Mouse (Mus musculus): ENCODE results near the gene Wdr37. TPM values are rescaled to one million over a fixed set of nuclear protein-coding genes. Genes with fewer than 3 reads are reported as not detected.
A peak's percentile ranks its signal among the peaks of the same experiment; 100 is the strongest.

Wdr37 gene
- polyA plus RNA-seq, 1 experiment from 2014 or later: 26.1 TPM

DNA sequence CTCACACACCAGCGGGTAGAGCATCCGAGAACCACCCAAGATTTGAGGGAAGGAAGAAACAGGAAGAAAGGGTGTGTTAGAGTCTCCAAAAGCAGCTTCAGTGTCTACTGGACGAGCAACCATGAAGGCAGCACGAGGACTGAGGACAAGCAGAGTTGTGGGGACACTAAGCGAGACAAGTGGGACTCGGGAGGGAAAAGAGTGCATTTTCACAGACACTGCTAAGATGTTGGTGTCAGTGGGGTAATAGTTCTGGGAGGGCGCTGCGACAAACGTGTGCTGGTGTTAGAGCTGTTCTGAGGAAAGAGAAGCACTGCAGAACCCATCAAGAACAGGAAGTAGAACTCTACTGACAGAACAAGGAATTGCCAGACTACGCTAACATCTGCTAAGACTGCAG, 32.6 kb downstream of the Wdr37 start:
- no peaks in the 10 kb centered on the region for H3K9me3 ChIP-seq
- no peak overlapping the region; the same call in none of the 2 replicates for H3K27ac ChIP-seq
- H3K4me3 ChIP-seq: no peak overlapping the region
- no peaks in the 10 kb centered on the region for H3K27me3 ChIP-seq
- peaks cover 87% of the 10 kb centered on the region for H3K36me3 ChIP-seq
- no peak for ATAC-seq (ENCODE audit: low FRiP score, low read depth)
- WGBS: 91% methylated on average over 10 of the region's 10 CpGs
- no peaks in the 10 kb centered on the region for H3K4me1 ChIP-seq
- no peak overlapping the region for H3K9ac ChIP-seq
- H3K4me2 ChIP-seq (replicated peaks): no peak overlapping the region

GRCm38 (mm10) chr13:8838394-8838793, 33.3 kb downstream of the Wdr37 start:
- peaks cover 89% of the 10 kb centered on the region for H3K36me3 ChIP-seq
- H3K4me1 ChIP-seq: no peaks in the 10 kb centered on the region
- no peak overlapping the region for H3K9ac ChIP-seq
- H3K9me3 ChIP-seq: no peaks in the 10 kb centered on the region
- WGBS: 61% methylated on average over 3 of the region's 3 CpGs
- H3K4me2 ChIP-seq (replicated peaks): no peak overlapping the region
- H3K27ac ChIP-seq: no peak overlapping the region
- no peak overlapping the region for H3K4me3 ChIP-seq
- H3K27me3 ChIP-seq: no peaks in the 10 kb centered on the region
- ATAC-seq (ENCODE audit: low FRiP score, low read depth): no peak

DNA sequence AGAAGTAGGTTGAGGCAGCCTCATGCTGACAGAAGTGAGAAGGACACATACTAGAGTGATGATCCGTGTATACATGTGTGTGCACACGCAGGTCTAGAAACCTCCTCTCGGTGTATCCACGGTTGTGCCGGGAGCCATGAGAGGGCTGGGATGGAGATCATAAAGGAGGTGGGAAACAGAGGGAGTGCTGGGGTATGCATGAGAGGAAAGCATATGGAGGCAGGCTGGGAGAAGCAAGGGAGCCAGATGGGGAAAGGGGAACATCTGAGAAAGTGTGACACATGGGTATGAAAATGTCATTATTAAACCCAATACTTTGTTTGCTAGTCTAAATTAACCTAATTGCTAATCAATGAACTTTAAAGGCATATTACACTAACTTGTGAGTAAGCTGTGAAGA, 37.1 kb downstream of the Wdr37 start:
- Histone ChIP-seq H3K4me1 (no peaks in the 10 kb centered on the region), H3K27me3 (no peaks in the 10 kb centered on the region), H3K4me2 (replicated peaks) (no peak overlapping the region), H3K4me3 (no peak overlapping the region), H3K9ac (no peak overlapping the region), H3K27ac (no peak overlapping the region), H3K36me3 (peaks cover 76% of the 10 kb centered on the region), H3K9me3 (no peaks in the 10 kb centered on the region)
- no peak for ATAC-seq (ENCODE audit: low FRiP score, low read depth)
- 95% methylated on average over 5 of the region's 5 CpGs for WGBS

- ATAC-seq (ENCODE audit: low FRiP score, low read depth): no peak
- WGBS: 85% methylated on average over 7 of the region's 7 CpGs
- peaks cover 74% of the 10 kb centered on the region for H3K36me3 ChIP-seq
Observed at GRCm38 (mm10) chr13:8831546-8832251, 40.0 kb downstream of the Wdr37 start.

DNA sequence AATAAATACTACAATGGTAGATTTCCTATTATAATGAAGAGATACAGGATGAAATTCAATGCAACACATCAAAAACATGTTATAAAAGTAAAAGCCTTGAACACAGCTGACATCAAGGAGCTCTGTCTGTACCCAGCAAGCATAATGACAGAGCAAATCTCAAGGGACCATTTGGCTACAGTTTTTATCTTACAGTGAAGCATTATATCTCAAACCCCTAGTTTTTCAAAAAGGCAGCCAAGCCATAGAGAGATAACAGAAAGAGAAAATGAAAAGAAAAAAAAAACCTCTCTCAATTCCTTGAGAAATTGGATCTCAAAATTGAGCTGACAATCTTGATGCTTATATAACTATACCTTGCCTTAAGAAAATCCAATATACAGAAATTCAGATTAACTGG, 41.0 kb downstream of the Wdr37 start:
- Histone ChIP-seq H3K4me2 (replicated peaks) (no peak overlapping the region), H3K4me1 (no peaks in the 10 kb centered on the region), H3K36me3 (peaks cover 65% of the 10 kb centered on the region), H3K27me3 (no peaks in the 10 kb centered on the region), H3K9ac (no peak overlapping the region), H3K27ac (no peak overlapping the region), H3K9me3 (no peaks in the 10 kb centered on the region), H3K4me3 (no peak overlapping the region)
- ATAC-seq (ENCODE audit: low FRiP score, low read depth): no peak

More at GRCm38 (mm10) chr13:8831546-8832251, 40.0 kb downstream of the Wdr37 start:
- Histone ChIP-seq H3K27me3 (no peaks in the 10 kb centered on the region), H3K4me1 (no peaks in the 10 kb centered on the region), H3K27ac (no peak overlapping the region), H3K9me3 (no peaks in the 10 kb centered on the region), H3K4me2 (replicated peaks) (no peak overlapping the region), H3K4me3 (no peak overlapping the region), H3K9ac (no peak overlapping the region)

GRCm38 (mm10) chr13:8829784-8830183, 41.9 kb downstream of the Wdr37 start:
- no peaks in the 10 kb centered on the region for H3K27me3 ChIP-seq
- no peaks in the 10 kb centered on the region for H3K4me1 ChIP-seq
- ATAC-seq (ENCODE audit: low FRiP score, low read depth): no peak
- no peaks in the 10 kb centered on the region for H3K9me3 ChIP-seq
- 71% methylated on average over 5 of the region's 5 CpGs for WGBS
- H3K27ac ChIP-seq: no peak overlapping the region
- H3K36me3 ChIP-seq: peaks cover 57% of the 10 kb centered on the region
- no peak overlapping the region for H3K4me3 ChIP-seq
- H3K4me2 ChIP-seq (replicated peaks): no peak overlapping the region
- no peak overlapping the region for H3K9ac ChIP-seq

DNA sequence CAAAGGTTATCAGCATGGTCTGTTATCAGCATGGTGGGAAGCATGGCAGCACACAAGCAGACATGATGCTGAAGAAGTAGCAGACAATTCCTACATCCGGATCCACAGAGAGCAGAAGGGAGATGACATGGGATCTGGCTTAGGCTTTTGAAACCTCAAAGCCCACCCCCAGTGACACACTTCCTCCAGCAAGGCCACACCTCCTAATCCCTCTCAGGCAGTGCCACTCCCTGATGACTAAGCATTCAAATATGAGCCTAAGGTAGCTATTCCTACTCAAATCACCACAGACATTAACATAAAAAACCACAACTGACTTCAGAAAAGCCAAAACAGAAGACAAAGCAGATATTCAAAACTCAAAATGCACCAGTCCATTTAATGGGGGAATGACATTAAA, 42.8 kb downstream of the Wdr37 start:
- H3K9ac ChIP-seq: no peak overlapping the region
- no peak overlapping the region for H3K27ac ChIP-seq
- H3K4me1 ChIP-seq: no peaks in the 10 kb centered on the region
- no peaks in the 10 kb centered on the region for H3K27me3 ChIP-seq
- peaks cover 48% of the 10 kb centered on the region for H3K36me3 ChIP-seq
- H3K4me3 ChIP-seq: no peak overlapping the region
- H3K9me3 ChIP-seq: no peaks in the 10 kb centered on the region
- WGBS: 94% methylated on average over 1 of the region's 1 CpGs
- no peak for ATAC-seq (ENCODE audit: low FRiP score, low read depth)
- no peak overlapping the region for H3K4me2 ChIP-seq (replicated peaks)

DNA sequence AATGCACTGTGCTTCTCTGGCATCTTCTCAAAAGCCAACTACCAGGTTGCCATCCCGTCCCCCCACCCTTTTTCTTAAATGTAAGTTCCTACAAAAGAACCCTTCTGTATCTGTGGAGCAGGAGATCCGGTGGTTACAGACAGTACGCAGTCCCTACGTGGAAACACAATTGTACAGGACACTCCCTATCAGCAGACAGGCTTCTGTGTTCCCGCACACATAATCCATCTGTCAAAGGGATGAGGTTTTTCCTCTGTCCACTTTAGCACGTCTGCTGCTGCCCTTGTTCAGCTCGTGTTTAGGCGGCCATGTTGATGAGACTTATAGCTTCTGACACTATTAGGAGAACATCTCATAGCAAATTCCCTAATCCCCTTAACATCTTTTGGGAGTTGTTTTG, 48.2 kb downstream of the Wdr37 start:
- no peak overlapping the region for H3K4me2 ChIP-seq (replicated peaks)
- H3K4me1 ChIP-seq: no peaks in the 10 kb centered on the region
- H3K36me3 ChIP-seq: peaks cover 58% of the 10 kb centered on the region
- 97% methylated on average over 8 of the region's 8 CpGs for WGBS
- no peaks in the 10 kb centered on the region for H3K9me3 ChIP-seq
- H3K9ac ChIP-seq: no peak overlapping the region
- no peaks in the 10 kb centered on the region for H3K27me3 ChIP-seq
- no peak for ATAC-seq (ENCODE audit: low FRiP score, low read depth)
- no peak overlapping the region for H3K27ac ChIP-seq
- no peak overlapping the region for H3K4me3 ChIP-seq

- H3K36me3 ChIP-seq: peaks cover 58% of the 10 kb centered on the region
- no peak overlapping the region for H3K4me3 ChIP-seq
- no peak overlapping the region for H3K27ac ChIP-seq
- no peak overlapping the region for H3K4me2 ChIP-seq (replicated peaks)
- no peak for ATAC-seq (ENCODE audit: low FRiP score, low read depth)
- H3K9me3 ChIP-seq: no peaks in the 10 kb centered on the region
- H3K9ac ChIP-seq: no peak overlapping the region
- no peaks in the 10 kb centered on the region for H3K27me3 ChIP-seq
- 81% methylated on average over 6 of the region's 6 CpGs for WGBS
- H3K4me1 ChIP-seq: no peaks in the 10 kb centered on the region
Observed at GRCm38 (mm10) chr13:8823120-8823519, 48.6 kb downstream of the Wdr37 start.

DNA sequence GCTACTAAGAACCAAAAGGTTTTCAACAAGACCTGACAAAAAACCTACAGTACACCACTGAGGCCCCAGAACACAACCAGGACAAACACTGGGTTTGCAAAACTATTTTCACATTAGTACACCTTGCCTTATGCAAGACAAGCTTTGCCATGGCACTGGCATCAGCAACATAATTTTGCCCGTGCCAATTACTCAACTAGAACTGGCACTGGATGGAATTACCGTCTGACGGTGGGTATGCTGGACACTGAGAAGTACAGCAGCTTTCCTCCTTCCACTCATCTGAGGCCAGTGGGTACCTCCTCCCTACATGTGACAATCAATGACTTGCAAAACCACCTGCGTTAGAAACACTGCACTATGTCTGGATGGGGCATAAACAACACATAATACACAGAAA, 49.5 kb downstream of the Wdr37 start:
- Histone ChIP-seq H3K27me3 (no peaks in the 10 kb centered on the region), H3K4me3 (no peak overlapping the region), H3K27ac (no peak overlapping the region), H3K4me1 (no peaks in the 10 kb centered on the region), H3K9me3 (no peaks in the 10 kb centered on the region), H3K4me2 (replicated peaks) (no peak overlapping the region), H3K36me3 (peaks cover 60% of the 10 kb centered on the region), H3K9ac (no peak overlapping the region)
- 93% methylated on average over 4 of the region's 4 CpGs for WGBS
- ATAC-seq (ENCODE audit: low FRiP score, low read depth): no peak

GRCm38 (mm10) chr13:8805931-8806330, 65.8 kb downstream of the Wdr37 start:
- H3K4me3 ChIP-seq: no peak overlapping the region
- no peak overlapping the region for H3K9ac ChIP-seq
- no peaks in the 10 kb centered on the region for H3K4me1 ChIP-seq
- H3K27ac ChIP-seq: no peak overlapping the region
- peaks cover 24% of the 10 kb centered on the region for H3K36me3 ChIP-seq
- 95% methylated on average over 2 of the region's 2 CpGs for WGBS
- no peak overlapping the region for H3K4me2 ChIP-seq (replicated peaks)
- no peaks in the 10 kb centered on the region for H3K27me3 ChIP-seq
- ATAC-seq (ENCODE audit: low FRiP score, low read depth): no peak
- no peaks in the 10 kb centered on the region for H3K9me3 ChIP-seq

DNA sequence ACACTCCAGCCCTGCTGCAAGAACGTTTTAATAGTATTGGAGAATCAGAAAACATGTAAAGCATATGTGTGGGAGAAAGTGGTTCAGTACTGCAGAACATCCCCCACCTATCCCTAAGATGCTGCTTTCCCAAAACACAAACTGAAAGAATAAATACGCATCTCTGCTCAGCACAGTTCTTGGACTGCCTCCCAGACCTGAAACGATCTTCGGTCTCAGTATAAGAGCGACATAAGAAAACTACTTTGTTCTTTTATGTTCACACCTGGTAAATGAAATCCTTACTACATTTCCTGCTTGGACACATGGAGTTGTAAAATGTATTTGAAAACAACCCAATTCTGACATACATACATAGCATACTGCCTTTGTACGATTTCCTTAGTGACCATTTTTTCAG, 71.1 kb downstream of the Wdr37 start:
- 35% methylated on average over 6 of the region's 6 CpGs for WGBS
- Histone ChIP-seq H3K9me3 (no peaks in the 10 kb centered on the region), H3K4me1 (no peaks in the 10 kb centered on the region), H3K27me3 (no peaks in the 10 kb centered on the region), H3K4me3 (no peak overlapping the region), H3K27ac (no peak overlapping the region), H3K4me2 (replicated peaks) (no peak overlapping the region), H3K36me3 (peaks cover 19% of the 10 kb centered on the region), H3K9ac (no peak overlapping the region)
- ATAC-seq (ENCODE audit: low FRiP score, low read depth): peak; percentile 76

- Histone ChIP-seq H3K4me2 (replicated peaks) (no peak overlapping the region), H3K27ac (no peak overlapping the region), H3K27me3 (no peaks in the 10 kb centered on the region), H3K9me3 (no peaks in the 10 kb centered on the region), H3K4me1 (no peaks in the 10 kb centered on the region), H3K9ac (no peak overlapping the region), H3K4me3 (no peak overlapping the region), H3K36me3 (no peaks in the 10 kb centered on the region)
- ATAC-seq (ENCODE audit: low FRiP score, low read depth): no peak
- WGBS: 80% methylated on average over 8 of the region's 8 CpGs
Observed at GRCm38 (mm10) chr13:8793217-8793616, 78.5 kb downstream of the Wdr37 start.
